Mouse (Mus musculus): Measurements from ENCODE around the gene Apopt1. TPM values are rescaled to one million over a fixed set of nuclear protein-coding genes. Genes with fewer than 3 reads are reported as not detected.

Gene Apopt1
- total RNA-seq, 2 experiments from 2014 or later, result 69.0 to 72.8 TPM

- no peak for DNase-seq
Observed at GRCm38 (mm10) chr12:111745274-111745673, 32.2 kb downstream of the Apopt1 start.

DNA sequence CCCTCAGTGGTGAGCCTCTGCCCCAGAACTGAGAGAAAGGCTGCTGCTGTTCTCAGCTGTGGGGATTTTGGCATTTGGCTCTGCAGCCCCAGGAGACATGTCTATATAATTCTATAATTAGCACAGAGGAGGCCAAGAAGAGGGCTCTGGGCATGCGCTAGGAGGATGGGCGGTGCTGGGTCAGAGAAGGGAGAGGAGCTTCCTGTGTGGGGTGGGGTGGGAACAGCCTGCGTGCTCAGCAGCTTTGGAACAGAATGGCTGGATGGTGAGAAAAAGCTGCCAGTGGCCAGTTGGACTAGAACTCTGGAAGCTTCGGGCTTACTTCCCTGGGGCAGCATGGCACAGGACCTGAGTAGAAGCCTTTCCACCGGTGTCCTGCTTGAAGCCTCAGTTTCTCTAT is 33.0 kb downstream of the Apopt1 start:
- DNase-seq, result peak; percentile 80

GRCm38 (mm10) chr12:111747421-111747820 is 34.4 kb downstream of the Apopt1 start:
- no peak for DNase-seq

DNA sequence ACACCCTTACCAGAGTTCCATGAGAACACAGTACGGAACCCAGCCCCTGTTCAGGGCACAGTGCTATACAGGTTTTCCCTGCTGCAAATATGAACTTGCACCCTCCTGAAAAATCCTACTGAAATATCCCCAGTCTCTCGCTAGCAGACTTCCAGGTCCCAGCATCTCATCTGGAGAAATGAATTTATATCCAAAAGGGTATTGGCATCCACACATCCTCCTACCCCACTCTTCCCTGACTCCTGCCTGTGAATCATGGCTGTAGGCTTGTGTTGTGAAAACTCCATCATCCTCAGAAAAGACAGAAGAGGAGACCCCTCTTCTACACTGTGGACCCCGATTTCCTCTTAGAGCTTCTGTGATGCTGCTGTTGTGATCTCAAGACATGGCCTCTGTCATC is 37.7 kb downstream of the Apopt1 start:
- no peak for DNase-seq

DNA sequence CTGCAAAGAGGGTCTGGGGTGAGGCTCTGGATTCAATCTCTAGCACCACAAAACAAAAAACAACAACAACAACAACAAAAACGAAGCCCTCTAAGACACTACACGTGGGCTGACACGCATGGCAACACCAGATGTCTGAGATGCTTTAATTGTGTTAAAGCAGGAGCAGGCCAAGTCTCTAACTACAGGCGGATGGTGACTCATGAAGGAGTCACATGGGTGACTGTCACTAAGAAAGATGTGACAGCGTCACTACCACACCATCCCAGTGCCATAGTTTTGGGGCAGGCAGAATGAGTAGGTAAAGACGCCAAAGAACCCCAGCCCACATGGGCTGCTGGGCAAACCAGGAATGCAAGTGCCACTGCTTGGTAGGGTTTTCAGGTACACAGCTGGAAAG is 39.4 kb downstream of the Apopt1 start:
- no peak for DNase-seq

- no peak for DNase-seq
Observed at GRCm38 (mm10) chr12:111753347-111753746, 40.3 kb downstream of the Apopt1 start.

DNA sequence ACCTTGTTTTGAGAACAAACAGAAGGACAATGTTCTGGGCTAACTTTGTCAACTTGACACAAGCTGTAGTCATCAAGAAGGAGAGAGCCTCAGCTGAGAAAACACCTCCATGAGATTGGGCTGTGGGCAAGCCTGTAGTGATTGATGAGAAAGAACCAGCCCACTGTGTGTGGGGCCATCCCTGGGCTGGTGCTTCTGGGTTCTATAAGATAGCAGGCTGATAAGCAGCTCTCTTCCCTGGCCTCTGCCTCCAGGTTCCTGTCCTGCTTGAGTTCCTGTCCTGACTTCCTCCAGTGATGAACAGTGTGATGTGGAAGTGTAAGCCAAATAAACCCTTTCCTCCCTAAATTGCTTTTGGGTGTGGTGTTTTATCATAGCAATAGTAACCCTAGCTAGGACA is 41.6 kb downstream of the Apopt1 start:
- no peak for DNase-seq

- DNase-seq, result no peak
Observed at GRCm38 (mm10) chr12:111755231-111755630, 42.2 kb downstream of the Apopt1 start.

- peak; percentile 72 for DNase-seq
Observed at GRCm38 (mm10) chr12:111756082-111756697, 43.1 kb downstream of the Apopt1 start.

- no peak for DNase-seq
Observed at GRCm38 (mm10) chr12:111756698-111757082, 43.6 kb downstream of the Apopt1 start.

DNA sequence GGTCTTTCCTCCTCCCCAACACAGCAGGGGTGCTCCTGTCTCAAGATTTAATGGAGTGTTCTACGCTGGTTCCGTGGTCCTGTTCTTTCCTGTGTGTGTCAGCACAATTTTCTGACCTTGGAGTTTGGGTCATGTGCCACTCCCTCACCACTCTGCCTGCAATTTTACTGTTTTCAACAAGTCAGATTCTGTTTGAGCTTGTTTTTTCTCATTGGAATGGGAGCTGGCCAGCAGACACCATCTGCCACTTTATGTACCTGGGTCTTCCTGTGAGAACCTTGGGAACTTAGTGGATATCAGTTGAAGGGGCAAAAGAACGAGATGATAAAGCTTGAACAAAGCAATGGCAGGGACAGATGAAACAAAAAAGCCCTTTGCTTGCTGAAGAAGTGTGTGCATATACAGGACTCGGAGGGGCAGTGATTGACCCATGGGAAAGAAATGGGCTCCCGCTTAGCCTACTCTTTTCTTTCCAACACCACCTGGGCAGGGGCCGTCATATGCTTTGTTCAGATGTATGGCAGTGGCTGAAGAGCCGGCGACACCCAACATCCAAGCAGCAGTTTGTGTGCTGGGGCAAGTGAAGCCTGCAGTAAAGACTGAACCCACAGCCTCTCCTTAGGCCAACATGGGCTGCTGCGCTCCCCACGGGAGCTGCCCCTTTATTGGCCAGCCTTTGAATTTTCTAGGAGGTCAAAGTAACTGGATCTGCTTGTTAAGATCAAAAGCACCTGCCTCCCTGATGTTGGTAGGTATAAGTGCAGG is 44.7 kb downstream of the Apopt1 start:
- peak; percentile 27 for DNase-seq

GRCm38 (mm10) chr12:111758381-111759175 is 45.5 kb downstream of the Apopt1 start, which contains the start of gene Klc1:
Klc1 (plus strand) TSS chr12:111758849.
- peak; percentile 88 for DNase-seq

DNA sequence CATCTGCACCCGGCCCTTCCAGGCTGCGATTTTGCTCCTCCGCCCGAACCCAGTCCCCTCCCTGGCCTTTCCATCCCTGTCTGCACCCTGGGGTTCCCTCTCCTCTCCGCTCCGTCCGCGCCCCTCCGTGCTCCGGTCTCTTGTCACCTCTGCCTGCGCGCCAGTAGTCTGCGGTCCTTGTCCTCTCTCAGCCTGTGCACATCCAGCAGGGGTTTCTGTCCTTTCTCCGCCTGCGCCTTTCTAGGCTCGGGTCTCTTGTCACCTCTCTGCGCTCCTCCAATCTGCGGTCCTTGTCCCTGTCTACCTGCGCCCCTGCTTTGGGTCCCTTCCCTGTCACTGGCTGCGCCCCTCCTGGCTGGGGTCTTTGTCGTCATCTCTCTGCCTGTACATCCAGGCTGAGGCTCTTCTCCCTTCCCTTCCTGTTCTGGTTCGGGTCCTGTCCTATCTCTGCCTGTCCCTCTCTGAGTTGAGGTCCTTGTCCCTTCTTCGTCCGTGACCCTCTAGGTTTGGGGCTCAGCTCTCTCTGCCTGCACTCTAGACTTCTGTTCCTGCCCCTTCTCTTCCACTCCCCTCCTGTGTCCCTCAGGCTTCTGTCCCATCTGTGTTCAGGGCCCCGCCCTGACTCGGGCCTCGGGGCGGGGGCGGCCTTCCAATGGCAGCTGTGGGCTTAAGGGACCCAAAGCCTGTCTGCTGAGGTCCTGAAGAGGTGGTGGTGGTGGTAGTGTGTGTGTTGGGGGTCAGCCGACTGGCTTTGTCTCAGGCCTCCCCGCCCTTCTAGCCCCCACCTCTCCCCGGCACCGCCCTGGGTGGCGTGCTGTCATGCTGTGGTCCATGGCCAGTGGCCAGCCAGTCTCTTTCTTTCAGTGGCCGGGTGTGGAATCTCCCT is 46.4 kb downstream of the Apopt1 start:
- peak; percentile 68 for DNase-seq

GRCm38 (mm10) chr12:111760306-111760908 is 47.3 kb downstream of the Apopt1 start:
- DNase-seq, result no peak

DNA sequence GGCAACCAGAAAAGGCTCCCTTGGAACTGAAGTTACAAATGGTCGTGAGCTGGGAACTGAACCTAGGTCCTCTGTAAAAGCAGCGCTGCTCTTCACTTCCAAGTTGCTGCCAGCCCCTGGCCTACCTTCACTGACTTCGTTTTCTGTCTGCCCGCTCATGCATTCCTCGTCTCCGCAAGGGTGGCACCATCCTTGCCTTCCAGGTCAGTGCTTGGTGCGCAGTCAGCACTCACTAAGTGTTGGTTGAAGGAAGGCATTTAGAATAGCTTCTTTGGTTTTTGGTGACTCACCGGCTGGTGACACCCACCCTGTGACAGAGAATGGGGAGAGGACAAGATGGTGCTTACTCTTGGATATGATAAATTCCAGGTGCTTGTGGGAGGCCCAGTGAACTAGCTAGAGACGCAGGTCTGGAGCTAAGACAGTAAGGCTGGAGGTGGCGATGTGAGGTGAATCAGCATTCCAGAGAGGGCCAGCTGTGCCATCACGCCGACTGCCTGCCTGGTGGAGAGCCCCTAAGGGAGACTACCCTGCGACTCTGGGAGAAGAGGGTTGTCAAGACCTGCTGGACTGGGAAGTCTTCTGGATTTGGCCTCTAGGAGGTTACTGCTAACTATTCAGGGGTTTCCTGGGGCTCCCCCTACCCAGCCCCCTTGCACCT is 49.7 kb downstream of the Apopt1 start:
- no peak for DNase-seq

DNA sequence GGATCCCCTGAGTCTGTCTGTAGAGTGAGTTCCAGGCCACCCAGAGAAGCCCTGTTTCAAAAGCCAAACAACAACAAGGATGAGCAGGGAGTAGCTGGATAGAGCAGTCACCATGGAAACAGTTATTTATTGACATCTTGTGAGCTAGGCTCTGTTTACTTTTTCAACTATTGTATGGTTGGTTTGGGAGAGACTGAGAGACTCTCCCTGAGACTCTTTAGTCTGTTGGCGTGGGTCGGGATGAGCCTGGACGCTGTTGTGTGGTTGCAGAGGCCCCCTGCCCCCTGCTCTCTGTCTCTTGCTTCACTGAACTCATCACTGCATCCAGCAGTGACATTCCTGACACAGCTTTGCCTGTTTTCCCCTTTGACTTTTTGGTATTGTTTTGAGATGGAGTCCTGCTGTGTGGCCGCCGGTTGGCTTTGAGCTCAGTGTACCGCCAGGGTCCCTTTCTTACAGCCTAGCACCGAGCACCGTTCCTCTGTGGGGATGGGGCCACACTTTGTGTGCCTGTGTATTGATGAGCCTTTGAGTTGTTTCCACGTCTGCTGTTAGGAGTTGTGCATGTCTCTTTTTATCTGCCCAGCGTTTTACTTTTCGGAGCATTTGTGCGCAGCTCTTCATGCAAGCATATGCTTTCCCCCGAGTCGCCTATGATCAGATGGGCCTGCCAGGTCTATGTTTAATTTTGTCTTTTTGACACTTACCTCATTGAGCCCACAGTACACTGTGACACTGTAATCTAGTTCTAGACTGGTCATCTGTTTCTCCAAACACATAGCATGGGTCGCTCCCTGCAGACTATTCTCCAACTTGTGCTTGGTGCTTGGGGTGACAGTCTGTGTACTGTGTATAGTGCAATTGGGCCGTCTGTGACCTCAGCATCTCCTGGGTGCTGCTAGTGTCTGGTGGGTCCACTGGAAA is 53.5 kb downstream of the Apopt1 start:
- no peak for DNase-seq

GRCm38 (mm10) chr12:111768322-111768928 is 55.4 kb downstream of the Apopt1 start:
- no peak for DNase-seq

GRCm38 (mm10) chr12:111769306-111769705 is 56.2 kb downstream of the Apopt1 start:
- DNase-seq, result peak; percentile 60

GRCm38 (mm10) chr12:111769816-111770577 is 56.9 kb downstream of the Apopt1 start:
- no peak for DNase-seq

Measured in adrenal gland, postnatal 10 days (tissue).